Mouse (Mus musculus) adrenal gland, adult 18-20 months (tissue): ENCODE data around the gene Mapk10. TPM values are rescaled to one million over a fixed set of nuclear protein-coding genes. Genes with fewer than 3 reads are reported as not detected.
A peak's percentile ranks its signal among the peaks of the same experiment; 100 is the strongest.
"Not testable (repeated sequence)": the region's sequence is repeated elsewhere in the genome, so short reads cannot be mapped to it uniquely, and the experiment has no call there.

Experiments used
- DNase-seq, 2 experiments: peaks; one replicate each; pipeline ENCODE4 v3.0.0; 2021 to 2022; ENCODE audit warnings: low spot score in 2 of 2
- total RNA-seq, 2 experiments: library from RNA; stranded (reverse); gene quantifications; 1 replicate in 1 of 2; 2 replicates in 1 of 2; pipeline ENCODE4 v1.2.3; 2021

Gene Mapk10
- total RNA-seq, 2 experiments from 2014 or later = 5.7 to 9.8 TPM

GRCm38 (mm10) chr5:102888482-102889162 is 322.5 kb downstream of the Mapk10 start:
- DNase-seq = no peak

DNA sequence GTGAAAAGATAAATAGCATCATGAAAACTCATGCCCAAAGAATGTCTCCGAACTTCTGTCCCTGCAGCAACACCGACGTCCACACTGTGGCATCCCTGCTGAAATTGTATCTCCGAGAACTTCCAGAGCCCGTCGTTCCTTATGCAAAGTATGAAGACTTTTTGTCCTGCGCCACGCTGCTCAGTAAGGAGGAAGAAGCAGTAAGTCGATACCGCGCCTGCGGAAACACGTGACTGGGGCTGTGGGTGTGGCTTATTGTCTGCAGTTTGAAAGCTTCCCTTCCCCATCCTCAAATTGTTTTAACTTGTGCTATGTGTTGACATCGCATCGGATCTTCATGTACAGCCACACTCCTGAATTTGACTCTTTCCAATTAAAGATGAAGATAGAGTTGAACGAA is 335.5 kb downstream of the Mapk10 start:
- DNase-seq = no peak

GRCm38 (mm10) chr5:102874605-102875298 is 336.4 kb downstream of the Mapk10 start:
- DNase-seq = peak in 1 of 2 experiments; percentile 29

GRCm38 (mm10) chr5:102872996-102873395 is 338.1 kb downstream of the Mapk10 start:
- DNase-seq = not testable (repeated sequence)

DNA sequence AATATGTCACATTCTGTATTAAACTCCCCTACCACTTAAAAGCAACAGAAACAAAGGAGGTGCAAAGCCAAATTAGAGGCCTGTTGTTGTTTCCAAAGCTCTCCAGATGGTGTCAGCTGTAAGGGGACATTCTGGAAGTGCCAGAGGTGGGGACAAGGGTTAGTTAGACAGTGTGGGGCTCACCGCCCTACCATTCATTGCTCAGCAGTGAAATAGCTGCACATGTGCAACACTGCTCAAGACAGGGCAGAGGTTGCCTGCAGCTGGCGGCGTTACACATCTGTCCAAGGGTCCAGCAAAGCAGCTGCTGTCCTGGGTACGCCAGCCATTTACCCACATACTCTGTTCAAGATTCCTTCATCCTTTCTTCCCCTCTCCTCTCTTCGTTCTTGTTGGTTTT is 342.9 kb downstream of the Mapk10 start:
- DNase-seq = no peak

GRCm38 (mm10) chr5:102859749-102860148 is 351.4 kb downstream of the Mapk10 start:
- DNase-seq = no peak

- DNase-seq = no peak
Observed at GRCm38 (mm10) chr5:102858047-102858446, 353.1 kb downstream of the Mapk10 start.

Other genes starting within 250 kb of the Mapk10 start
- 10 to 100 TPM; 20.9 to 36.1 TPM for gene Ptpn13, start 213.9 kb upstream of the Mapk10 start, total RNA-seq